Mouse (Mus musculus): ENCODE measurements around the gene Tjp1.

Gene Tjp1

GRCm38 (mm10) chr7:65384775-65385174, 142.8 kb downstream of the Tjp1 start:
- DNase-seq, result no peak

- DNase-seq, result no peak
Observed at GRCm38 (mm10) chr7:65382515-65383283, 144.9 kb downstream of the Tjp1 start.

- DNase-seq, result no peak
Observed at GRCm38 (mm10) chr7:65381896-65382295, 145.7 kb downstream of the Tjp1 start.

DNA sequence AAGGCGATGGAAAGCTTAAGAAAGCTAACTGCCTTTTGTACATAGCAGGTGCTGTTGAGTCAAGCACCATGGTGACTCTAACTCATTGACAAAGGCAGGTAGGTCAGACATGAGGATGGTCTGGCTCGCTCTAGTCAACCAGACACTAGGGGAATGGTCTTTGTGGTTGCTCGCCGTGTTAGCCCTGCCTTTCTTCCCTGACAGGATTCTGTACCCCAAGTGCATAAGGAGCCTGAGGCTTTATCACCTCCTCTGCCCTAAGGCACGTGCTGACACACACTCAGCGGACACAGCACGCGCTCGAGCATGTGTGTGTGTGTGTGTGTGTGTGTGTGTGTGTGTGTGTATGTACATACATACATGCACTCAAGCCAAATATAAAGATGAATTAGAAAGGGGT, 146.9 kb downstream of the Tjp1 start:
- DNase-seq, result no peak

GRCm38 (mm10) chr7:65378818-65379565, 148.6 kb downstream of the Tjp1 start:
- DNase-seq, result no peak

DNA sequence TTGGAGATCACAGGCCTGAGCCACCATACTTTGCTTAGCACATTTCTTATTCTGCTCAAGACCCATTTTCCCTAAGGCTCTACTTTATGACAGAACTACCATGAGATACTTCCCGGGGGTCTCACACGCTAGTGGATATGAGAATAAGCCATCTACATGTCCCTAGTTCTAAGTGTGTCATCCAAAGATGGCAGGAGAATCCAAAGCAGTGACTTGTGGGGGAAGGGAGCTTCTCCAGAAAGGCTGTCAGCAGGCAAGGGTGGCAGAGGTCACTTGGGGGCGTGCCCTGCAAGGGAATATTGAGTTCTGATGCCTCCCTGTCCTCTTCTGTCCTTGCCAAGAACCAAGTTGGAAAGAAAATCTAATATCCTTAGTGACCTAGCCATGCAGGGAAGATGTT, 150.1 kb downstream of the Tjp1 start:
- no peak for DNase-seq

DNA sequence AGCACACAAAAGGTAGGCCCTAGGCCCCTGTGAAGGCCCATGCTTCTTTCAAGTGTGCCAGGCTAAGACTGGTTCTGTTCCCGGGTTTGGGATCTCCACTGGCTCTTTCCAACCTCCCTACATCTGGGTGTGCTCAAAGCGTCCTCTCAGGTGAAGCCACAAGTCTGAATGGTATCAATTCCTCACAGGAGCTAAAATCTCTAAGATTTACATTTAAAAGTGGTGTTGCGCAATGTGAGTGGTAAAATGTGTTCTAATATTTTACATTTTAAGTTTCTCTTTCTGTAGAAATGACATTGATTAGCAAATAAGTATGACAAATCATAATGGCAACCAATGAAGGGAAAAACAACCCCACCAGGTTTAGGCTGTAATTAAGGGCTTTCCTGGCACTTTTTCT, 152.0 kb downstream of the Tjp1 start:
- DNase-seq, result no peak

- no peak for DNase-seq
Observed at GRCm38 (mm10) chr7:65375176-65375575, 152.4 kb downstream of the Tjp1 start.

DNA sequence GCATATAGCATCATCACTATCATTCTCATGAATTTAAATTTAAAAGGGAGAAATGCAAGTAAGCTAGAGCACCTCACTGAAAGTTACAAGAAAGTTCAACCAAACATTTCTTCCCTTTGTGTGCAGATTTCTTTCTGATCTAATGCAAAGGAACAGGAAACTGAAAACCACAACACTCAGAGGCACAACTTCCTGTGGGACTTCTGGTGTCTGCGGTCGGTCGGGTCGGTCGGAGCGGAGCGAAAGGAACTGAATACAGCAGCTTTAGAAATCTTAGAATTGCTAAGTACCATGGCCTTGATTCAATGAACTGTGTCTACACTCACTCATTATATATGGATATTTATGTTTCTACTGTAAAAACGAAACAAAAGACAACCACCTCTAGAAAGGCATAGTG, 154.2 kb downstream of the Tjp1 start:
- DNase-seq, result no peak

DNA sequence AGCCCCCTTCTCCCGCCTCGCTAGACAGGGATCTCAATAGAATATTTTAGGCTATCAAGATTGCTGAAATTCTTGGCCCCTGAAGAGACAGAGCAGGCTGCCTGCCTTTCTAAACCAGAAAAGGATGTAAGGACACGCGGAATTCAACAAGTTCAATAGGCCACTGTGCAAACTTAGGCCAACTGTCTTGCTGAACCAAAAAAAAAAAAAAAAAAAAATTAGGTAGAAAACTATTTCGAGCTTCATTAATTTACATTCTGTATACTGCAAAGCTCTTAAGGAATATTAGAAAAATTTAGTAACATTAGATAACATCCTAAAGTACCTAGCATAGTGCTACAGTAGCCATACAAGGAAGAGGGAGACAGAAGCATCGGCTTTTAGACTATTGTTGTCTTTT, 155.8 kb downstream of the Tjp1 start:
- DNase-seq, result no peak

DNA sequence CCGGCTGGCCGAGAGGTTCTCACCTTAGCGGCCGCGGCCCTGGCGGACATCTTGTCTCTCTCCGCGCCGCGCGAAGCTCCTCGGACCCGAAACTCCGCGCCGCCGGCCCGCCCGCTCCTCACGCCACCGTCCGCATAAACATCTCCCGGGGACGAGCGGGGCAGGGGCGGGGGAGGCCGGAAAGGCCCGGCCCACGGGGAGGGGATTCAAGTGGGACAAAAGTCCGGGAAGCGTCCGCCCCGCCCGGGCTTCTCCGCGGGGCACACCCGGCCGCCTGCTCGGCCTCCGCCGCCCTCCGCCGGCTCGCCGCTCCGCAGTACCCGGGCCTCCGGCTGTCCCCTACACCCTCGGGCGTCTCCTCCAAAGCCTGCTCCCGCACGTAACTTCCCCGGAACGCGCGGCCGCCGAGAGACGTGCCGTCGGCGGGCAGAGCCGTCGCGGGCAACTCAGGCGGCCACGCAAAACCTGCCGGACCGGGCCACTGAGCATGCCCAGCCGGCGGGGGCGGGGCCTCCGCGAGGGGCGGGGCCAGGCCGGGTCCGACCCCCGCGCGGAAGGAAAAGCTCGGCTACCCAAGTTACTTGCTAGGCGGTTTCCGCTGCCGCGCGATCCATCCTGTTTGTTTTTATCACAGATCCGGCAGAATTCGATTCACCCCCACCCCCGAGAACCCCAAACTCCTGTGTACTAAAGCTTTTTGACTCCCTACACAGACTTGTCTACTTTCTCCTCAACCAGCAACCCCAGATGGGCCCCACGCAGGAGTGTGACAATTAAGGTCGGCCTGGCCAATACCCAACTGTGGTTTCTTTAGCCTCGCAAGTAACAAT, 156.6 kb downstream of the Tjp1 start:
- DNase-seq, result peak; percentile 61

GRCm38 (mm10) chr7:65370381-65370786, 157.2 kb downstream of the Tjp1 start:
- no peak for DNase-seq

DNA sequence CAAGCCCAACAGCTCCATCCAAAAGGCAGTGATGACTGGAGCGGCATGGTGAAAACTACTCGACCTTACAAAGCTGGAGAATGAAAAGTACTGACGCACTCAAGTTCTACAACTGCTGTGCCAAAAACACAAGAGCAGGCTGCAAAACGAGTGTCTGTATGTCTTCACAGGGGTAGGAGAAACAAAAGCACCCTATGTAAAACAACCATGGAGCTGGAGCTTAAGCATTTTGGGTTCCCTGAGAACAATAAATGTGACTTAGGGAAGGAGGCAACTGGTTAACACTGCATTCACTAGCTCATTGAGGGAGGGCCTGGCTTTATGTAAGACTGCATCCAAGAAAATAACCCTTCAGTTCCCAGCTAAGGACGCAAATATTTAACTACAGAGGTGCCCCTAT, 158.5 kb downstream of the Tjp1 start:
- DNase-seq, result no peak

DNA sequence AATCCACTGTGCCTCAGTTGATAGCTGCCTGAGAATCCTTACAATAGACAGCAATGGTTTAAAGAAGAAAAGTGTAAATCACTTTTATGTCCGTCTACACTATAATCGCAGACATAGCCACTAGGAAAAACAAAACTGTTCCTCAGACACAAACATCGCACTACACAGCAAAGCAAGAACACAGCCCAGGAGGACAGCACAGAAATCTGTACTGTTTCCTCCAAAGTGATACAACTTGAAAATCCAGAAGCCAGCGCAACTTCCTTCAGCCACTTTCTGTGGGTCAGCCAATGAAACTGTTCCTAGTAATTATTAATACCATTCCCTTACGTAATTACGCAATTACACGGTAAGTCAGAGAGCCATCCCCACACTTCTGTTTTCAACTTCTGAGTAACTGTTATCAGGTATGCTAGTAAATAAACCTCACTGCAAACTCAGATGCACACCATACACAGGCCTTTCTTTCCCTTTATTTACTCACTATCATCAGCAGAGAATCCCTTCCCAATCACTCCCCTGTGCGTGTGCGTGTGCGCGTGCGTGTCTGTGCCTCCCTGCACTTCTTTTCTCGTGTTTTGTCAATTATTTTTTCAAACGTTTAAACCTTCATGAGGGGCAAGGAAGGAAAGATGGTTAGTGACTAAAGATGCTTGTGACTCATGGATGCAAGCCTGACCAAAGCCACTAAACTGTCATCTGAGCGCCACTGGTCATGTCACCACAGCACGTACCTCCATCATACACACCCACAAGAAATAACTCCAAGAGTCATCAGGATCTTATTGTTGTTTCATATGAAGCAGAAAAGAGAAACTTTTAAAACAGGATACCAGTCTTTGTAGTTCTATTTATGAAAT, 160.0 kb downstream of the Tjp1 start:
- no peak for DNase-seq

- no peak for DNase-seq
Observed at GRCm38 (mm10) chr7:65366153-65366552, 161.4 kb downstream of the Tjp1 start.

DNA sequence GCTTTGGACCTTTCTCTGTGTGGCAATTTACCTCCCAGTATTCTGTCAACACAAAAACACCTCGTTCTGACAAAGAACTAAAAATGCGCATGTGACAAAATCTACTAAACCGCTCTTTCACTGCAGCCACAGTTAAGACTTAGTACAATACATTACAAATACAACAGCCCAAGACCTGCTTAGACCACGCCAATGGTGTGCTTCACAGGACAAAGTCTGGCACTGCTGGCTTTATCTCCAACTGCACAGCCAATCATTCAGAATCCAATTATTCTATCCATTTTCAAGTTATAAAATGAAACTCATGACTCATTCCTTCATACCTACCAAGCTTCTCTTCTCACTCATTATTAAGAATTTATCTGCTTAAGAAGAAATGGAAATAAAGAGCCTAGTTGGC, 162.0 kb downstream of the Tjp1 start:
- DNase-seq, result no peak

DNA sequence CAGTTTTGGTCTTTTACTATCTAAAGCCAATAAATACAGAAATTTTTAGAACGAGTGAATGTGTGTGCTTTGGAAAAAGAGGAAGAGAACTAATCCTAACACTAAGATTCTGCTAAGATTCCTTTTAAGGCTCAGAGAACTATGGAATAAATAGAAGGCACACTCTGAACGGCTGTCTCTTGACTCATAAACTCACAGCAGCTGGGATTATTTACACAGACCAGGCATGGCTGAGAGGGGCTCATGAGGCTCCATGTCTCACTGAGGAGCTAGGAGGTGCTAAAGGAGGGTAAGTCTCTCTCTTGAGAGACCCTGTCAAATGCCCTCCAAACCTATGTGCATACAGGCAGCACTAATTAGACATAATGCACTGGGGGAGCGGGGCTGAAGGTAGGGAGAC, 167.3 kb downstream of the Tjp1 start:
- DNase-seq, result no peak

- DNase-seq, result no peak
Observed at GRCm38 (mm10) chr7:65359774-65360173, 167.8 kb downstream of the Tjp1 start.

DNA sequence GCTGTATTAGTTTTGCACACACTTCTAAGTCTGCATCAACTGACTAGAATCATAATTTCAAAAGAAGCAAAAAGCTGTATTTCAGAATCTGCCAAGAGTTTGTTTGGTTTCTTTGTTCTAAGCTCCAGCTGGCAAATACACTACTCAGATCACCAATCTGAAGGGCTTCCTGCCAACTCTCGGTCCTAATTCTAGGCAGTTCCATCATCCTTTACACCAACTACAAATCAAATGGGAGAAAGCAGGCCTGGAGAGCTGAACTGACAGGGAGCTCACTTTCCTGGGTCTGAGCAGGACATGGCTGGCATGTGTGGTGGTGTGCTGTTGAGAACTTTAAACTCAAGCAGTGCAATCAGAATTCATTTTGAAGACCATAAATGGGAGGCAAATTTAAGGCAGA, 170.0 kb downstream of the Tjp1 start:
- DNase-seq, result peak; percentile 41

GRCm38 (mm10) chr7:65356204-65356603, 171.4 kb downstream of the Tjp1 start:
- DNase-seq, result no peak

DNA sequence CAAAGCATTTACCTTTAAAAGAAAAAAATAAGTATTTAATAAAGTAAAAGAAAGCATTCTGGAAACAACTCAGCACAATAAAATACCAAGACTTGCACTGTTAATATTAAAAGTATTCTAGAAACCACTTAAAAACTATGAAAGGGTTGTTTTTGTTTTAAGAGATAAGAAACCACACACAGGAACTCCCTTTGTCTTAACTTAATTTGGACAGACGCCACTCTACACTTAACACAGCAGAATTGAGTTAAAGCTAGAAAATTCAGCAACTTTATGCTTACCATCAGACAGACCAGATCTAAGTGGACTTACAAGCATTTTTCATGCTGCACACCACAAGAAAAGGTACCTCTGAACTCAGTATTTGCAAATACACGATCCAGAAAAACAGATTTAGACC, 172.7 kb downstream of the Tjp1 start:
- DNase-seq, result no peak

DNA sequence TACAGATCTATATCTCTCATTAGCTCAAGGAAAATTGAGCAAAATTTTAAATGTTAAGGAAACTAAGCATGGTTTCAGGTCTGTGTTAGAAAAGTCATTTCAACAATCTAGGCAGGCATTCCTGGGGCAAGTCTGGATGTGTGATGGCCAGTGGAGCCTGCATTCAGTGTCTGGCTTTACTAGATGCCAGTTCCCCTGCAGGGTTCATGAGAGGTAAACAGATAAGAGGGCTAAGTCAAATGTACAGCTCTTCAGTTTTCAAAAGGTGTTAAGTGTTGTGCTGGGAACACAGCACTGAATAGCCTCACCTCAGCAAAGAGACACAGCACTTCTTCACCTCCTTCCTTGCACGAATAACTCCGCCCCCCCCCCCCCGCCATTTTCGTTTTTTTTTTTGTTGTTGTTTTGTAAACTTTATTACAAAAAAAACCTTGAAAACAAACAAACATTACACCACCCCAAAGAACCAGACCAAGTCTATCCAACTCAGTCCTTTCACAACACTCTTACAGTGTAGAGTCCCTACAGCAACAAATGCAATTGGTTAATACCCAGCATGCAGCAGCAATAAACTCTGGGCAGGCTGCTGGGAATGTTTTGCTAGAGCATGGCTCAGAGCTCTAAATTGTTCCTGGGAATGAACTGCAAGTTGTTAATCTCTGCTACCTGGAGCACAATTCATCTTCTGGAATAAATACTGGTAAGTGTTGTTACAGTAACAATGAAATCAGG, 177.1 kb downstream of the Tjp1 start:
- DNase-seq, result no peak
